Mouse (Mus musculus) midbrain, embryonic 12.5 days (tissue): Measurements from ENCODE around the gene Bicra. TPM values are rescaled to one million over a fixed set of nuclear protein-coding genes. Genes with fewer than 3 reads are reported as not detected.

Experiments used
- ATAC-seq: fragments of 200-750 bp; cut with Nextera tagmentation; 2 replicates; pipeline ENCODE4 v1.8.0; 2017; ENCODE audit warnings: low read depth, moderate TSS enrichment, moderate library complexity; ENCODE audit not compliant: low FRiP score
- H3K27ac ChIP-seq: fragments of 300-500 bp; sonication (generic); replicated peaks from 2 replicates; pipeline ENCODE4 v1.5.1; 2016; ENCODE audit warnings: mild to moderate bottlenecking
- H3K27me3 ChIP-seq: fragments of 300-500 bp; sonication (generic); 2 replicates; pipeline ENCODE4 v1.6.1; 2016; ENCODE audit warnings: mild to moderate bottlenecking
- H3K36me3 ChIP-seq: fragments of 300-500 bp; sonication (generic); 2 replicates; pipeline ENCODE4 v1.6.1; 2016
- H3K4me1 ChIP-seq: fragments of 300-500 bp; sonication (generic); 2 replicates; pipeline ENCODE4 v1.6.1; 2016
- H3K4me2 ChIP-seq: fragments of 300-500 bp; sonication (generic); replicated peaks from 2 replicates; pipeline ENCODE4 v1.6.1; 2016; ENCODE audit warnings: mild to moderate bottlenecking, moderate library complexity
- H3K4me3 ChIP-seq: fragments of 300-500 bp; sonication (generic); 2 replicates; pipeline ENCODE4 v1.5.1; 2016; ENCODE audit warnings: mild to moderate bottlenecking
- H3K9ac ChIP-seq: fragments of 300-500 bp; sonication (generic); replicated peaks from 2 replicates; pipeline ENCODE4 v1.6.1; 2016; ENCODE audit warnings: mild to moderate bottlenecking, moderate library complexity
- H3K9me3 ChIP-seq: fragments of 300-500 bp; sonication (generic); 2 replicates; pipeline ENCODE4 v1.6.1; 2016; ENCODE audit warnings: mild to moderate bottlenecking
- WGBS: fragments of 180-500 bp; shearing (Covaris S2); methylation state at CpG from one replicate; pipeline ENCODE4 v1.1.7; 2016; 5-methylcytosine and 5-hydroxymethylcytosine counted together
- polyA plus RNA-seq: library from polyadenylated mRNA; unstranded; fragments of >200 nt; fragmentation: Nextera tagmentation; extraction: Ambion mirVana; gene quantifications from 2 replicates; pipeline ENCODE4 v1.2.1, GENCODE M21; 2016

Bicra gene
- polyA plus RNA-seq, 1 experiment from 2014 or later = 10.0 TPM

- H3K27ac ChIP-seq = no peak overlapping the region
- no peaks in the 10 kb centered on the region for H3K36me3 ChIP-seq
- ATAC-seq = no peak
Observed at GRCm38 (mm10) chr7:15961798-15962197, 85.9 kb downstream of the Bicra start.

GRCm38 (mm10) chr7:15961239-15961638, 86.5 kb downstream of the Bicra start:
- no peak for ATAC-seq
- WGBS = 62% methylated on average over 4 of the region's 4 CpGs
- no peak overlapping the region for H3K9ac ChIP-seq
- no peaks in the 10 kb centered on the region for H3K9me3 ChIP-seq
- H3K4me2 ChIP-seq = no peak overlapping the region
- no peaks in the 10 kb centered on the region for H3K36me3 ChIP-seq
- peaks cover 9% of the 10 kb centered on the region; the same call in 1 of the 2 replicates for H3K4me1 ChIP-seq
- H3K27ac ChIP-seq = no peak overlapping the region
- H3K27me3 ChIP-seq = no peaks in the 10 kb centered on the region
- no peak overlapping the region for H3K4me3 ChIP-seq

More at GRCm38 (mm10) chr7:15961798-15962197, 85.9 kb downstream of the Bicra start:
- peaks cover 9% of the 10 kb centered on the region; the same call in 1 of the 2 replicates for H3K4me1 ChIP-seq
- H3K27me3 ChIP-seq = no peaks in the 10 kb centered on the region
- WGBS = 90% methylated on average over 7 of the region's 7 CpGs
- H3K4me2 ChIP-seq = no peak overlapping the region
- H3K4me3 ChIP-seq = no peak overlapping the region
- no peak overlapping the region for H3K9ac ChIP-seq
- H3K9me3 ChIP-seq = no peaks in the 10 kb centered on the region

- peaks cover 9% of the 10 kb centered on the region; the same call in 1 of the 2 replicates for H3K4me1 ChIP-seq
- no peaks in the 10 kb centered on the region for H3K9me3 ChIP-seq
- H3K27ac ChIP-seq = no peak overlapping the region
- H3K4me3 ChIP-seq = no peak overlapping the region
- no peak for ATAC-seq
- no peak overlapping the region for H3K4me2 ChIP-seq
- 44% methylated on average over 4 of the region's 4 CpGs for WGBS
- H3K9ac ChIP-seq = no peak overlapping the region
- H3K36me3 ChIP-seq = no peaks in the 10 kb centered on the region
- 0 out of 2 replicates have a peak, but pooled peaks cover 4% of the 10 kb centered on the region for H3K27me3 ChIP-seq
Observed at GRCm38 (mm10) chr7:15960691-15961090, 87.0 kb downstream of the Bicra start.

GRCm38 (mm10) chr7:15956143-15956542, 91.6 kb downstream of the Bicra start:
- WGBS = 86% methylated on average over 5 of the region's 5 CpGs
- H3K4me3 ChIP-seq = no peak overlapping the region

GRCm38 (mm10) chr7:15955509-15955908, 92.2 kb downstream of the Bicra start:
- 10% methylated on average over 7 of the region's 7 CpGs for WGBS
- H3K4me1 ChIP-seq = no peaks in the 10 kb centered on the region
- 0 out of 2 replicates have a peak, but pooled peaks cover 8% of the 10 kb centered on the region for H3K27me3 ChIP-seq
- no peaks in the 10 kb centered on the region for H3K36me3 ChIP-seq
- peak overlapping the region; percentile 32 for H3K4me3 ChIP-seq
- peak overlapping the region; percentile 26; the same call in 1 of the 2 replicates for H3K9ac ChIP-seq
- H3K9me3 ChIP-seq = 0 out of 2 replicates have a peak, but pooled peaks cover 4% of the 10 kb centered on the region
- H3K27ac ChIP-seq = no peak overlapping the region
- no peak for ATAC-seq
- H3K4me2 ChIP-seq = peak overlapping the region; percentile 46

More at GRCm38 (mm10) chr7:15956143-15956542, 91.6 kb downstream of the Bicra start:
- Histone ChIP-seq H3K4me2 (no peak overlapping the region), H3K9ac (no peak overlapping the region), H3K4me1 (no peaks in the 10 kb centered on the region), H3K9me3 (0 out of 2 replicates have a peak, but pooled peaks cover 4% of the 10 kb centered on the region), H3K36me3 (no peaks in the 10 kb centered on the region), H3K27me3 (0 out of 2 replicates have a peak, but pooled peaks cover 8% of the 10 kb centered on the region), H3K27ac (no peak overlapping the region)
- ATAC-seq = no peak

GRCm38 (mm10) chr7:15954978-15955443, 92.7 kb downstream of the Bicra start:
- Histone ChIP-seq H3K4me2 (peak overlapping the region; percentile 46), H3K27me3 (0 out of 2 replicates have a peak, but pooled peaks cover 8% of the 10 kb centered on the region), H3K9ac (peak overlapping the region; percentile 26; the same call in 1 of the 2 replicates), H3K4me3 (peak overlapping the region; percentile 32), H3K4me1 (no peaks in the 10 kb centered on the region), H3K9me3 (0 out of 2 replicates have a peak, but pooled peaks cover 4% of the 10 kb centered on the region), H3K36me3 (no peaks in the 10 kb centered on the region), H3K27ac (no peak overlapping the region)
- 12% methylated on average over 20 of the region's 21 CpGs for WGBS
- ATAC-seq = peak; percentile 38; the same call in 1 of the 2 replicates

- Histone ChIP-seq H3K9ac (no peak overlapping the region), H3K4me3 (no peak overlapping the region), H3K27ac (no peak overlapping the region), H3K4me1 (no peaks in the 10 kb centered on the region), H3K9me3 (0 out of 2 replicates have a peak, but pooled peaks cover 4% of the 10 kb centered on the region), H3K27me3 (0 out of 2 replicates have a peak, but pooled peaks cover 8% of the 10 kb centered on the region), H3K4me2 (no peak overlapping the region), H3K36me3 (no peaks in the 10 kb centered on the region)
- ATAC-seq = peak; percentile 10; the same call in 1 of the 2 replicates
- WGBS = 91% methylated on average over 7 of the region's 7 CpGs
Observed at GRCm38 (mm10) chr7:15954436-15954835, 93.3 kb downstream of the Bicra start.

GRCm38 (mm10) chr7:15953307-15954074, 94.2 kb downstream of the Bicra start:
- ATAC-seq = no peak
- Histone ChIP-seq H3K36me3 (no peaks in the 10 kb centered on the region), H3K4me2 (no peak overlapping the region), H3K9ac (no peak overlapping the region), H3K4me1 (peaks cover 3% of the 10 kb centered on the region; the same call in 1 of the 2 replicates), H3K27ac (no peak overlapping the region), H3K4me3 (no peak overlapping the region), H3K9me3 (0 out of 2 replicates have a peak, but pooled peaks cover 4% of the 10 kb centered on the region), H3K27me3 (peaks cover 12% of the 10 kb centered on the region; the same call in 1 of the 2 replicates)
- WGBS = 92% methylated on average over 13 of the region's 13 CpGs

GRCm38 (mm10) chr7:15952416-15952815, 95.3 kb downstream of the Bicra start:
- no peak overlapping the region for H3K9ac ChIP-seq
- no peak overlapping the region for H3K4me3 ChIP-seq
- no peaks in the 10 kb centered on the region for H3K36me3 ChIP-seq
- H3K9me3 ChIP-seq = 0 out of 2 replicates have a peak, but pooled peaks cover 4% of the 10 kb centered on the region
- 68% methylated on average over 3 of the region's 3 CpGs for WGBS
- peaks cover 8% of the 10 kb centered on the region; the same call in 1 of the 2 replicates for H3K4me1 ChIP-seq
- no peak overlapping the region for H3K27ac ChIP-seq
- ATAC-seq = no peak
- H3K27me3 ChIP-seq = peaks cover 16% of the 10 kb centered on the region; the same call in 1 of the 2 replicates
- H3K4me2 ChIP-seq = no peak overlapping the region

- Histone ChIP-seq H3K27ac (no peak overlapping the region), H3K4me2 (no peak overlapping the region), H3K9me3 (0 out of 2 replicates have a peak, but pooled peaks cover 4% of the 10 kb centered on the region), H3K4me1 (peaks cover 10% of the 10 kb centered on the region), H3K36me3 (no peaks in the 10 kb centered on the region), H3K27me3 (peaks cover 8% of the 10 kb centered on the region; the same call in 1 of the 2 replicates), H3K4me3 (no peak overlapping the region), H3K9ac (no peak overlapping the region)
- ATAC-seq = no peak
- 92% methylated on average over 15 of the region's 15 CpGs for WGBS
Observed at GRCm38 (mm10) chr7:15950008-15950407, 97.7 kb downstream of the Bicra start.

GRCm38 (mm10) chr7:15949216-15949790, 98.4 kb downstream of the Bicra start:
- Histone ChIP-seq H3K4me3 (no peak overlapping the region), H3K4me1 (peaks cover 17% of the 10 kb centered on the region), H3K27me3 (peaks cover 8% of the 10 kb centered on the region; the same call in 1 of the 2 replicates), H3K4me2 (no peak overlapping the region), H3K9me3 (0 out of 2 replicates have a peak, but pooled peaks cover 4% of the 10 kb centered on the region), H3K36me3 (peaks cover 1% of the 10 kb centered on the region), H3K27ac (no peak overlapping the region), H3K9ac (no peak overlapping the region)
- WGBS = 82% methylated on average over 7 of the region's 7 CpGs
- ATAC-seq = no peak
